Mouse (Mus musculus): Measurements from ENCODE around the gene Madd. TPM values are rescaled to one million over a fixed set of nuclear protein-coding genes. Genes with fewer than 3 reads are reported as not detected.

The Madd gene
- total RNA-seq, 4 experiments from 2014 or later: 4.9 to 6.9 (median 6.1) TPM

DNA sequence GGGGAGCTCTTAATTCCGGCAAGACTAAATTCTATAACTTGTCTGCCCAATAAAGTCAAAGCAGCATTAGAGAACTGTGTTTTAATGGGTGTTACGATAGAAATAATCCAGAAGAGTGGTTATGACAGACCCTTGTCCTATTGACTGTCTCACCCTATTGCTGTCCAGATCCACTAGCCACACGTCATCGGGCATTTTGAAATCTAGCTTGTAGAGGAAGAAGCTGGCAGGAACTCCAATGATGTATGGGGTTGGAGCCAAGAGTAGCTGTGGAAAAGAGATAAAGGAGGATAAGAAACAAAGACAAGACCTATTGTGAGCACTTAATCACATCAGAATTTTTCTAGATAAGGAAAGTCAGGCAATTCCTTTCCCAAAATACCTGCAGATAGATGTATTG, 8.1 kb downstream of the Madd start:
- DNase-seq (ENCODE audit: low spot score): no peak

DNA sequence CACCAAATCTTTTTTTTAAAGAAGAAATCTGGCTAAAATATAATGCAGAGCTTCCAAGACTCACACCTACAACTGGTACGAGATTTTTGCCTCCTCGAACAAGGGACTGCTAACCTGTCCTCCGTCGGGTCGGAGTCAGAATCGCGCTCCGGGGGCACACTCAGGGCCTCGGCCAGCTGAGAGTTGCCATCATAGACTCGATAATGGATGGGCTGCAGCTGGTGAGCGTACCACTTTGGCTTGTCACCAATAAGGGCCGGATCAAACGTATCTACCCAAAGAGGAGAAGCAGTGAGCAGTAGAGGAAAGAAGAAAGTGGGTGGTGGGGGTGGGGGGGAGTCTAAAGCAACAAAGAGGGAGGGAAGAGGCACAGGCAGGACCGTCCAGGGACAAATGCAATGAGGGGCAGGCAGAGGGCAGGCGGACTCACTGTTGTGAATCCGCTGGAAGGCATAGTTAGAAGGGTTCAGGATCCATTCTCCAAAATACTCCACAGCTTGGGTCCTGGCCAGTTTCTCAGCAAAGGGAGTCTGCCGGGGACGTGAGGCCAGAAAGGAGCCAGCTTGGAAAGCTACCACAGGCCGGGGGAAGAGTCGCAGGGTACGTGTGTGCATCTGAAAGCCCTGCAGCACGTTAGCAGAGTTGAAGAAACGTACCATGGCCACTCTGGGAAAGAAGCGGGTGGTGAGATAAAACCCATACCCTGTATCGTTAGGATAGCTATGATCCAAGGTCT, 13.9 kb downstream of the Madd start:
- DNase-seq (ENCODE audit: low spot score): no peak

DNA sequence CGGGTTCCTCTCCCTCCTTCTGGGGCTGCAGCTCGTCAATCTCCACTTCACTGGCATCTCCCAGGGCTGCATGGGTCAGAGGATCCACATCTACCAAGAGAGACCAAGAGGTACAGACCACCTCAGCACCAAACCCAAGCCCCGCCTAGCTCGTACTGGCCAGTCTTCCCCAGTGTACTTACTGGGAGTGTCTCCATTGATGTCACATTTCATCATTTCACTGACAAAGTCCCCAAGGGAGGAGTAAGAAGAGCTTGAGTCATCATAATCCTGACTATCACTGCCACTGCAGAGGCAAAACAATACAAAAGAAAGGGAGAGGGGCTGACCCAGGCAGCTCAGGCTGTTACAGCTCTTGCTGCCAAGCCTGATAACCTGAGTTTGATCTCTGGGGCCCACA, 16.0 kb downstream of the Madd start:
- no peak for DNase-seq (ENCODE audit: low spot score)

DNA sequence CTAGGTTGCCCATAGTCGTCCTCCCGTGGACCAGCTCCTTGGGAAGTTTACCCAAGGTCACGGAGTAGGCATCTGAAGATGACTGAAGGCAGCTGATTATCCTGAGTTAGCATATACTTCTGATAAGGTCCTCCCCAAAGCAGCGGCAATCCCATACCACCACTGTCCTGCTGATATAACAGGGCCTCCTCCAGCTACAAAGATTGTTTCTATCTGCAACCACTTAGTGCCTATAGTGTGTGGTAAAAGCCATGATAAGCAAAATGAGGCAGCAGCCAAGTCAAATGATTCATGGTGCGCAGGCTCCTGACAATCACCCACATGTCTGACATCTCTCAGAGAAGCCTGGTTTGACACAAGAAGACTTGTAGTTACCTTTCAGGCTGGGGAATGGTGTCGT, 18.6 kb downstream of the Madd start:
- no peak for DNase-seq (ENCODE audit: low spot score)

DNA sequence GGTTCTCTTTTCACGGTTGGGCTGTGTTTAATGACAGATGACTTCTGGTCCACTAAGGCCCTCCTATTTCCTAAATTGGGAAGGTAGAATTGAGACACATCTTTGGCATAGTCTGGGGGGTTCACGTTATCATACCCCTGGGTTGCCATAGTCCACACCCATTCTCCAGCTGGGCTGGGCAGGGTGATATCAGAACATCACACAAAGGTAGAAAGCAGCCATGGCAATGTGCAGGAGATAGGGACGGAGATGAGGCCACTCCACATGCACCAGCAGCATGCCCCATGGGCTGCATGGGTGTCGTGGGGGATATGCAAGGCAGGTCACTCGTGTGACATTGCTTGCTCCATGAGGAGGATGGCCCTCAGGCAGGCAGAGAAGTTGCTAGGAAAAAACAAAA, 20.1 kb downstream of the Madd start:
- no peak for DNase-seq (ENCODE audit: low spot score)

DNA sequence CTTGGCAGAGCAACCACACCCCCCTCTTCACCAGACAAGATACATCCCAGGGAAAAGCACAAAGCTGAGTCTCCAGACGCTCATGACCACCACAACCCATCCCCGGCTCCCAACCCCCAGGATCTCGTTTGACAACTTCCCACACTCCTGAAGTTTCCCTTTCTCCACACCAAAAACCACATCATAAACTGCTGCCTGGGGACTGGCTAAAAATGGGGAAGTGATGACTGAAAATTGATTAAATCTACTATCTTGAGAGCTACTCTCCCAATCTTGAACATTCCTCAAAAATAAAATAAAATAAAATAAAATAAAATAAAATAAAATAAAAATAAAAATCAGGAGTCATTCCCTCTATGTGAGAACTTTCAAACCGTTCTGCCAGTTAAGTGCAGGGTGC, 20.7 kb downstream of the Madd start:
- DNase-seq (ENCODE audit: low spot score): no peak

DNA sequence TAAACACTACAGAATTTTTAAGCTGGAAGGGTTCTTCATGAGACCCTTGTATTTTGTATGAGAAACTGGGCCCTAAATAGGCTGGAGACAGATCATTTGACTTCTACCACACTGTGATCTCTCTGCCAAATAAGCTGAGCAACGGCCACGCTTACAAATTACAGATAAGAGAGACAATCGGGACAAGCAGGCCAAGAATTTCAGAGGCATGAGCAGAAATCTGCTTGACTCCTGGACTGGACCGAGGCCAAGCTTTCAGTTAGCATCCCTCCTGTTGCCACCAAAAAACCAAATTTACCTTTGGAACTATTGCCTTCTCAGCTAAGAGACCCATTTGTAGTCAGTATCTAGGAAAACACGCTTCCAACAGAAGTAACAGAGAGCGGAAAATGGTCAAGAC, 23.0 kb downstream of the Madd start:
- no peak for DNase-seq (ENCODE audit: low spot score)

DNA sequence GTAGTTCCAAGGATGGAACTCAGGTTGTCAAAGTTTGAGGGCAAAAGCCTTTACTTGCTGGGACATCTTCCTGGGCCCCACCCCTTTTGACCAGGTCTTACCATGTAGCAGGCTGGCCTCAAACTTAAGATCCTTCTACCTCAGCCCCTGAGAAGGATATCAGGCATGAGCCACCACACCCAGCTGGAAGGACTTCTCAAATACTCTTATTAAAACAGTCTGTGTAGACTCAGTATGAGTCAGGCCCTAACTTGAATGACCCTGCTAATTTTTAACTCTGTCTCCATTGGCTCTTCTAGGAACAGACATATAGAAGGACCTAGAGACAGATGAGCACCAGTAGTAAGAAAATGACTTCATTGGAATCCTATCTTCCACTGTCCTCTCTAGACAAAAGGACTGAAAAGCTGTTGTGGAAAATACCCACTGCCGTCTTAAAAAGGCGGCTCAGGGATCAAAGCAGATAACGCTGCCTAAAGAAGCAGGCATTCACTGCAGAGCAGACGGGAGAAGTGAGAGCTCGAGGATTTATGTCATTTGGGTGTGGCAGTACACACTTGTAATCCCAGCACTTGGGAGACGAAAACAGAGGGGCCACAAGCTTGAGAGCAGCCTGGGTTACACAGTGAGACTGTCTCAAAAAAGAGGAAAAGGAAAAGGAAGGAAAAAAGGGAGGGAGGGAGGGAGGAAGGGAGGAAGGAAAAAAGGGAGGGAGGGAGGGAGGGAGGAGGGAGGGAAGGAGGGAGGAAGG, 26.5 kb downstream of the Madd start:
- DNase-seq (ENCODE audit: low spot score): no peak

DNA sequence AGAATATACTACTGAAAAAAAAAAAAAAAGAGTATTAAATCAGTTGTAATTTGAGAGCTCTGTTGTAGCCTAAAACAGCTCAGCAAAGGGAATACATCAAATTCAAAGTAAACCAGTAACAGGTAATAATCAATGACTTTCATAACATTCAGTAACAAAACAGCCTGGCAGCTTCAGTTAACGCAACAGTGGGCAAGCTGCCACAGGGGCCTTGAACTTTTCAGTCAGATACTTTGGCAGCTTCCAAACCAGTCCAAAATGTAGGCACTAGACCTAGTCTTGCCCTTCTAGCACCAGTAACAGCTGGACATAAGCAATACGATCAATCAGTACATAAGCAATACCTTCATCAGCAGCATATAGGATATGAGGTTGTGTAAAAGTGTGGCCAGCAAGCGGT, 29.5 kb downstream of the Madd start:
- no peak for DNase-seq (ENCODE audit: low spot score)

DNA sequence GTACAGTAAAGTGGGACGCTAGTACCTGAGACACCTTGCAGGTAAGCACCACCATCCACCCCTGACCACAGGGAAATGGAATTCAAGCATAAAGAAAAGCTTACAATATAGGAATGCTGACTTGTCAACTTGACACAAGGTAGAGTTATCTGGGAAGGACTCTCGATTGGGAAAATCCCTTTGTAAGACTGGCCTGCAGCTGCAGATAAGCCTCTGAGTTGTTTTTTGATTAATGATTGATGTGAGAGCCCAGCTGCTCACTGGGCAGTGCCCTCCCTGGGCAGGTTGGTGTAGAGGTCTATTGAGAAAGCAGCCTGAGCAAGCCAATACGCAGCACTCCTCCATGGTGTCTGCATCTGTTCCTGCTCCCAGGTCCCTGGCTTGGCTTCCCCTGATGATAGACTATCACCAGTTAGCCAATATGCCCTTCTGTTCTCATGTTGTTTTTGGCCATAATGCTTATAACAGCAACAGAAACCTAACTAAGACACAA, 30.7 kb downstream of the Madd start:
- no peak for DNase-seq (ENCODE audit: low spot score)

DNA sequence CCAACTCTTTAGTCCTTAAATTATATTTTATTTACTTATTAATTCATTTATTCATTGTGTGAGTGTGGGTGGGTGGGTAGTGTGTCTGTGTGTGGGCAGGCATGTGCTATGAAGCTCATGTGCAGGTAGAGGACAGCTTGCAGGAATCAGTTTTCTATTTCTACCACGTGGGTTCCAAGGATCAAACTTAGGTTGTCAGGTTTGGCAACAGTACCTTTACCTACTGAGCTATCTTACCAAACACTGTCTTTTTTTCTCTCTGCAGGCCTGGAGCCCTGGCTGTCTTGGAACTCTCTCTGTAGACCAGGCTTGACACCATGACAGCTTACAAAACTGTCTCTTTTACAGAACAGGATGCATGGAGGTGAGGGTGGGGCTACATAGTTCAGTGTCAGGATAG, 32.3 kb downstream of the Madd start:
- DNase-seq (ENCODE audit: low spot score): no peak

DNA sequence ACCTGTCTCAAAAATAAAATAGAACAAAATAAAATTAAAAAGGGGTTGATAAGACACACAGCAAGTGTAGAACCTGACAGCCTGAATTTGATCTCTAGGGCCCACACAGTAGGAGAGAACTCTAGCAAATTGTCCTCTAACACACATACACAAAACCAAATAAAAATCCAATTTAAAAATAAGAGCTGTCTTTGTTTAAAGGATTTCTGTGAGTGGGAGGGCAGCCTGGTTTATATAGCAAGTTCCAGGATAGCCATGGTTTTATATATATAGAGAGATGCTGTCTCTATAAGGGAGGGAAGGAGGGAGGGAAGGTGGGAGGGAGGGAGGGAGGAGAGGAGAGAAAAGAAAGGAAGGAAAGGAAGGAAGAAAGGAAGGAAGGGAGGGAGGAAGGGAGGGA, 35.5 kb downstream of the Madd start:
- no peak for DNase-seq (ENCODE audit: low spot score)

DNA sequence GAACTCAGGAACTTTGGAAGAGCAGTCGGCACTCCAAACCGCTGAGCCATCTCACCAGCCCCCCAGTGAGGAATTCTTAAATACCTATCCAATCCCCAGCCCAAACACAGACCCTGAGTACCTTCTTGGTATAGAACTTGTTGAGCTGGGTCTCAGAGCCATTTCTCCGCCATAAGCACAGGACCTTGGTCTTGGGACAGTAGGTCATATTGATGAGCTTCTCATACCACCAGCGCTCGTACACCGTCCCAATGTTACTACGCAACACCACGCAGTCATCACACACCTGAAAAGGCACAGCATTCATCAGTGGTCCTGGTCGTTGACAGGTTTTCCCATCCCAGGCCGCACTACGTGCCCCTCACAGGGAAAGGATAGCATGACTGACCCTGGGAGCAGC, 40.2 kb downstream of the Madd start:
- no peak for DNase-seq (ENCODE audit: low spot score)

DNA sequence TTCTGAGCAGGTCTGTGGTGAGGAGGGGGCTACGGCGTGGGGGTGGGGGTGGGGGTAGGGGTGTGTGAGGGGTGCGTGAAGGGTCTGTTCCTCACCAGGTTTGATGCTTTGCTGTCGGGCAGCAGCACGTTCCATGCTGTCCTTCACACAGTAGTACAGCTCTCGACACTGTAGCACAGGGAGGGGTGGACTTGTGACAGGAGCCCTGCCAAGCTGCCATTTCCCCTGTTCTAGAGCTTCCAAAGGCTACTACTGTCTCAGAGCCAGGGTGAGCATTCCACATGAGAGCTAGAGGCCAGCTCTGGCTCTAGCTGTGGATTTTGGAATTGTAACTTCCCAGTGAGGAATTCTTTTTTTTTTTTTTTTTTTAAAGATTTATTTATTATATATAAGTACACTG, 40.7 kb downstream of the Madd start:
- DNase-seq (ENCODE audit: low spot score): no peak

DNA sequence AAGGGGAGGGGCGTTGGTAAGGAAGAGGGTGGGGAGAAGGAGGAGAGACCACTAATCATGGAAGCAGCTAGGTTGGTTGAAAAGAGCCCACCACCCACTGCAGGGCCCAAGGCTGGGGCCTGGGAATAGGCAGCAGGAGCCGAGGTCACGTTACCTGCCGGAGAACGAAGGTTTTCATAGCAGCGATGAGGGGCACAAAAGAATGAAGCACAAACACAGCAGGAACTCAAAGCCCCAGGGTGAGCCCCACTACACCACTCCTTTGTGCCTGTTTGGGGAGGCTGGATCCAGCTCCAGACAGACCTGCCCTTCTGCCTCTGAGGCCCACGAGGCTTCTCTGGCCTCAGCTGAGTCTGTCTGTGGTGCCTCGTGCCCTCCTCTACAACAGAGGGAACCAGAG, 43.9 kb downstream of the Madd start:
- no peak for DNase-seq (ENCODE audit: low spot score)

DNA sequence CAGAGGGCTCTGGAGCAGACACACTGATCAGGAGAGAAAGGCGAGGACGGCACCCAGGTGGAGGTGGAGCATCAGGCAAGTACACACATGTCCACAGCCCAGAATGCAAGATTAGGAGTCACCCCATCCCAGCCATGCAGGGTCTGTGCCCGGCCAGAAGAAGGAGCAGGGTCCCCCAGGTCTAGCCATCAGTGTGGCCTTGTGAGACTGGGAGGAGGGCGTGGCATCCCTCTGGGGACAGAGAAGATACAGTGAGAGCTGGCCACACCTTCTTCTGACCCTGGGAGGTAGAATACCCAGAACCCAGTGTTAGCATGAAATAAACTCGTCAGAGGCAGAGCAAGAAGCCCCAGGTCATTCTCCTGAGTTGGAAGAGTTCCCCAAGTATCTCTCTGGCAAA, 44.3 kb downstream of the Madd start:
- no peak for DNase-seq (ENCODE audit: low spot score)

DNA sequence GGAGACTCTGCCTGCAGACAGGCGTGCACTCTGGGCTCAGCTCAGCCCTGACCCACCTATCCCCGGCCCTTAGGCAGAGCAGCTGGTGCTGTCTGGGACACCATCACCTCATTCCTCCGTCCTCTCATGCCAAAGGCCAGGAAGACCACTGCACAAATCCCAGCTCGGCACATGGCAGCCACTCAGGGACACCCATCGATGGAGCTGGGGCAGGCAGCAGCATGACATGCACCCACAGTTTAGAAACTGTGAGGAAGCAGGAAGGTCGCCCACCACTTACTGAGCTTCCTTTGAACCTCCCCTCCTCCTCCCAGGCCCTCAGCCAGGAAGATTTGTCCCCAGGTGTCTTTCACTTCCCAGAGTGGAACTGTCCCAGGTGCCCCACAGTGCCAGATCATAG, 46.2 kb downstream of the Madd start:
- DNase-seq (ENCODE audit: low spot score): no peak

DNA sequence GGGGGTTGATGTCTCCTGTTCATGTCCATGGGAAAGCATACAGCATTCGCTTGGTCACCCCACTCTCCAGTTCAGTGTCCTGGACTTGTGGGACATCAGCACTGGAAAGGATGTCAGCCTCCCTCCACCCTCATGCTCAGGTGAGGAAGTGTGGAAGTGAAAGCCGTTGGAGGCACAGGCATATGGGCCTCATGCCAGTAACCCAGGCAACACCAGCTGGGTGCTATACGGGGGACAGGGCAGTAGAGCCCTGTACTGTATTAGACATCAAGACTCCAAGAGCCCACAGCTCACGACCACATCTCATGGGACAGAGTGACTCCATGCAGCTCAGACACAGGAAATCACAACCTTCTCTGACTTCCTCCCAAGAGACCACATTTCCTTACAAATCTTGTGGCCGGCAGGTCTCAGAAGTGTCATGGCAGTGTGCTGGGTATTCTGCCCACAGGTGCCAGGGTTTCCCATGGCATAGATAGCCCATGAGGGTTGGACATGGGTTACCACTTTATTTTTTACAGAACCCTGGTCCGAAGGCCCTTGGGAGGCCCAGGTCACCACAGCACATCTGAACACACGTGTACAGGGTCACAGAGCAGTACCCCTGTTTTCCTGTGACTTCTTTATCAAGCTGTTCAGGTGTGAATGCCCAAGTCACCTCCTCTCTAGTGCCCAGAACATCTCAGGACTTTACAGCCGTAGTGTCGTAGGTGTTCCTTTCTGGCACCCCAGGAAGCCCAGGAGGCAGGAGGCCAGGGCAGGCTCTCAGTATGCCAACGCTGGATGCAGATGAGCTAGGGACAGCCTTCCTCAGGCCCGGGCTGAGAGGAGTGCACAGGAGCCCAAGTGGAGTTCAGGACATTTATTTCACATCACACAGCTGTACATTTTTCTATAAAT, 46.9 kb downstream of the Madd start:
- no peak for DNase-seq (ENCODE audit: low spot score)

DNA sequence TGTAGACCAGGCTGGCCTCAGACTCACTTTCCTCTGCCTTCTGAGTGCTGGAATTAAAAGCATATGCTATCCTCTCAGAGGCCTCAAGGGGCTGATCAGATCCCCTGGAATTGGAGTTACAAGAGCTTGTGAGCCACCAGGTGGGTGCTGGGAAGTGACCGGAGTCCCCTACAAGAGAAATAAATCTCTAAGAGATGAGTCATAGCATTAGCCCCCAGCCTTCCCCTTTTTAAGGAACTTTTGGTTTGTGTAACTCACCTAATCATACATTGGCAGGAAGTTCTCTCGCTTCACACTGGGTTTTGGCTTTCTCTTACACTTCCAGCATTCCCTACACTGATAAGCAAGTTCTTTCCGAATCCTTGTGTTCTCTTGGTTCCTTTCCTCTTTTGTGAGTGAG, 51.6 kb downstream of the Madd start:
- DNase-seq (ENCODE audit: low spot score): no peak

DNA sequence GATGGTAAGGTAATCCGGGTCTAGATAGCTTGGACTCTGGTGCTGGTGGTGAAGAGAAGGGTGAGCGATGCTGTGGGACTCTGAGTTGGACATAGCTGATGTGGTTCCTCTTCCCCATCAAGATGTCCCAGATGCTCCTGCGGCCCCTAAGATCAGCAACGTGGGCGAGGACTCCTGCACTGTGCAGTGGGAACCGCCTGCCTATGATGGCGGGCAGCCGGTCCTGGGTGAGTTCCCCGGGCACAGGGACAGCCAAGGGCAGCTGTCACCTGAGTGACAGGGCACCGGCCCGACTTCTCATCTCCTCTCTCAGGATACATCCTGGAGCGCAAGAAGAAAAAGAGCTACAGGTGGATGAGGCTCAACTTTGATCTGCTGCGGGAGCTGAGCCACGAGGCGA, 52.4 kb downstream of the Madd start:
- no peak for DNase-seq (ENCODE audit: low spot score)

DNA sequence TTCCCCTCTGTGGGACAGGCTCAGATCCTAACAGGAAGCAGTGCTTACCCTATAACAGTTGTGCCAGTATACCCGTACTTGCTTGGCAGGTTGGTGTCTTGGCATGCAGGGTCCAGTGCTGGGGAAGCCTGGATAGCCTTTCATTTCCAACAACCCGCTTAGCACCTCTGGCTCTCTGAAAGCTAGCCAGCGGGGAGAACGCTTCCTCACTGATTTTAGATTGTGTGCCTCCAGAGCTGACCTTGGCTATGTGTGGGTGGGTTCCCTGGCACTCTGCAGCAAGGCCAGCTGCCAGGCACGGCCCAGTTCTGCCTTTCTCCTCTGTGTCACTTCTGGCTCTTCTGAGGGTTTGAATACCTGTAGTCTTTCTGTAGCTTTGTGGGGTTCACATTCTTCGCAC, 53.5 kb downstream of the Madd start:
- no peak for DNase-seq (ENCODE audit: low spot score)

DNA sequence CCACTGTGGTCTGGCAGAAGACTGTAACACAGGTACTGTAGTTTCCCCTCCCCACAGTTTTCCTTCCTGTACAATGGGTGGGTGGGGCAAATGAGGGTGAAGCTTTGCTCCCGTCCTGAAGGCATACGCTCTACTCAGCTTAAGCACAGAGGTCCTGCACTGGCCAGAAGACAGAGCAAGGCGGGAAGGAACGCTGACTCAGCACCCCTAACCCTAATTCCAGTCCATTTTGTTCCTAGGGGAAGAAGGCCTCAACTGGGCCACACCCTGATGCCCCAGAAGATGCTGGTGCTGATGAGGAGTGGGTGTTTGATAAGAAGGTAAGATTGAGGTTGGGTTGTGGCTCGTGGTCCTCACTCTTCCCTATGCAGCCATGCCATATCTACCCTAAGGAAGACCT, 54.9 kb downstream of the Madd start:
- DNase-seq (ENCODE audit: low spot score): no peak

Measured in heart, adult 8-10 months (tissue).